Mouse (Mus musculus) E14TG2a.4 (cell line): ENCODE measurements around the gene Vps26a.
A peak's percentile ranks its signal among the peaks of the same experiment; 100 is the strongest.

Source experiments
- H3K27me3 ChIP-seq: 2 replicates; pipeline ENCODE4 v1.6.1; 2014; ENCODE audit warnings: low read length, control low read depth; ENCODE audit not compliant: insufficient read depth
- H3K36me3 ChIP-seq: 2 replicates; pipeline ENCODE4 v1.6.1; 2014; ENCODE audit warnings: low read length, control low read depth; ENCODE audit not compliant: insufficient read depth
- H3K4me1 ChIP-seq: replicated peaks from 2 replicates; pipeline ENCODE4 v1.6.1; 2014; ENCODE audit warnings: low read depth, low read length, control low read depth
- H3K4me3 ChIP-seq: replicated peaks from 2 replicates; pipeline ENCODE4 v1.5.1; 2014; ENCODE audit warnings: mild to moderate bottlenecking, low read length
- H3K9me3 ChIP-seq: 2 replicates; pipeline ENCODE4 v1.6.1; 2014; ENCODE audit warnings: low read length, control low read depth
- CTCF ChIP-seq: conservative IDR thresholded peaks from 2 replicates; pipeline ENCODE4 v1.5.1; 2014; ENCODE audit warnings: low read length
- NANOG ChIP-seq: IDR thresholded peaks from 2 replicates; pipeline ENCODE4 v1.6.1; 2014; ENCODE audit warnings: borderline replicate concordance, low read length, mixed read lengths
- POU5F1 ChIP-seq: IDR thresholded peaks from 2 replicates; pipeline ENCODE4 v1.6.1; 2014; ENCODE audit warnings: low read length, borderline replicate concordance

Vps26a gene

GRCm38 (mm10) chr10:62430427-62430826, 56.2 kb downstream of the Vps26a start:
- TF ChIP-seq POU5F1, result no peak
- TF ChIP-seq CTCF, result no peak
- TF ChIP-seq NANOG, result no peak
- peaks cover 28% of the 10 kb centered on the region for H3K4me1 ChIP-seq
- no peaks in the 10 kb centered on the region for H3K27me3 ChIP-seq
- peaks cover 77% of the 10 kb centered on the region for H3K36me3 ChIP-seq
- H3K9me3 ChIP-seq, result no peaks in the 10 kb centered on the region
- H3K4me3 ChIP-seq, result no peak overlapping the region

GRCm38 (mm10) chr10:62425081-62425871, 61.3 kb downstream of the Vps26a start:
- Histone ChIP-seq H3K36me3 (peaks cover 26% of the 10 kb centered on the region), H3K9me3 (no peaks in the 10 kb centered on the region), H3K4me3 (no peak overlapping the region), H3K27me3 (peaks cover 10% of the 10 kb centered on the region; the same call in 1 of the 2 replicates), H3K4me1 (peaks cover 32% of the 10 kb centered on the region)
- TF ChIP-seq CTCF (no peak), NANOG (no peak), POU5F1 (no peak)

DNA sequence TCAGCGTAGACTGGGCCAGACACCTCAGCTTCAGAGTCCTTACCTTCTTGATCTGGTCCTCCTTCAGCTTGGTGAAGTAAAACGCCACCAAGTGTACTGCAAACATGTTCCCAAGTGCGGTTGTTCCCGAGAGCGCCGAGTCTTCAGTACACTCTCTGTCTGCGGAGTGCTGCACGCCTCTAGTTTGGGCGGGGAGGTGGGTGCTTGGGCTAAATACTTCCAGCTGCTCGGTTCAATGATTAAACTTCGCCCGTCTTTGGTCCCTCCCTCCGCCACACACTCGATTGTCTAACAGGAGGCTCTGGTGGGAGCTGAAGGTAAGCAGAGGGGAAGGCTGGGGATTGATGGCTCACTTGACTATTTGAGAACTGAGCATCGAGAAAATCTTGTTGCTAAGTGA, 64.3 kb downstream of the Vps26a start, which contains the start of gene Hkdc1:
Gene Hkdc1, minus strand, starts transcription at position 237 of the 400 bp plus-strand sequence.
- Histone ChIP-seq H3K27me3 (peaks cover 16% of the 10 kb centered on the region; the same call in 1 of the 2 replicates), H3K4me1 (peaks cover 7% of the 10 kb centered on the region), H3K4me3 (peak within 1 kb of the TSS; percentile 13; the same call in 1 of the 2 replicates), H3K36me3 (no peaks in the 10 kb centered on the region), H3K9me3 (no peaks in the 10 kb centered on the region)
- no peak for TF ChIP-seq NANOG
- TF ChIP-seq CTCF, result no peak
- TF ChIP-seq POU5F1, result no peak

- TF ChIP-seq CTCF (no peak), POU5F1 (no peak), NANOG (no peak)
- Histone ChIP-seq H3K4me3 (no peak overlapping the region), H3K4me1 (peaks cover 7% of the 10 kb centered on the region)
Measured at GRCm38 (mm10) chr10:62421127-62421526, 65.5 kb downstream of the Vps26a start.

DNA sequence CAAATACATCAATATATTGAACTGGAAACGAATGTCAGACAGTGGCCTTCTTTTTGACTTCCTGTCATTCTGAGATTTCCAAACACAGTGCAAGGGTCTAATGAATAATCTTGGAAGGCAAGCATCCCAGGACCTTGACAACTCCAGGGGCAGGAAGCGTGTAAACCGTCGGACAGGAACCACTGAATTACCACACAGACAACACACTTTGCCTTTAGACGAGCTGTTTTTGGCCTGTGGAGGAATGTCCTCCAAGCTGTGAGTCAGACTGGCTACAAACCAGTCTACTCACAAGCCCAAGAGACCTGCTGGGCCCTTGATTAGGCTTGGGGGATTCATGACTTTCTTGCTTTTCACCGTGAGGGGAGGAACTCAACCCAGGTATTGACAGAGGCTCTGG, 66.2 kb downstream of the Vps26a start:
- Histone ChIP-seq H3K9me3 (no peaks in the 10 kb centered on the region), H3K4me1 (peaks cover 7% of the 10 kb centered on the region), H3K4me3 (no peak overlapping the region), H3K36me3 (no peaks in the 10 kb centered on the region), H3K27me3 (peaks cover 16% of the 10 kb centered on the region; the same call in 1 of the 2 replicates)
- TF ChIP-seq POU5F1 (no peak), CTCF (no peak), NANOG (no peak)

More at GRCm38 (mm10) chr10:62421127-62421526, 65.5 kb downstream of the Vps26a start:
- Histone ChIP-seq H3K9me3 (no peaks in the 10 kb centered on the region), H3K27me3 (peaks cover 16% of the 10 kb centered on the region; the same call in 1 of the 2 replicates), H3K36me3 (no peaks in the 10 kb centered on the region)

GRCm38 (mm10) chr10:62419422-62419821, 67.2 kb downstream of the Vps26a start:
- Histone ChIP-seq H3K4me3 (no peak overlapping the region), H3K9me3 (no peaks in the 10 kb centered on the region), H3K36me3 (no peaks in the 10 kb centered on the region), H3K27me3 (peaks cover 16% of the 10 kb centered on the region; the same call in 1 of the 2 replicates), H3K4me1 (peaks cover 7% of the 10 kb centered on the region)
- TF ChIP-seq POU5F1, result no peak
- no peak for TF ChIP-seq CTCF
- TF ChIP-seq NANOG, result no peak

GRCm38 (mm10) chr10:62418831-62419356, 67.7 kb downstream of the Vps26a start:
- Histone ChIP-seq H3K36me3 (no peaks in the 10 kb centered on the region), H3K4me1 (peaks cover 7% of the 10 kb centered on the region), H3K27me3 (peaks cover 16% of the 10 kb centered on the region; the same call in 1 of the 2 replicates), H3K4me3 (no peak overlapping the region), H3K9me3 (no peaks in the 10 kb centered on the region)
- TF ChIP-seq CTCF, result no peak
- TF ChIP-seq NANOG, result no peak

- TF ChIP-seq POU5F1 (no peak), NANOG (no peak), CTCF (no peak)
Measured at GRCm38 (mm10) chr10:62413606-62413982, 73.0 kb downstream of the Vps26a start.

More at GRCm38 (mm10) chr10:62413606-62413982, 73.0 kb downstream of the Vps26a start:
- H3K36me3 ChIP-seq, result no peaks in the 10 kb centered on the region
- H3K27me3 ChIP-seq, result peaks cover 11% of the 10 kb centered on the region; the same call in 1 of the 2 replicates
- H3K4me1 ChIP-seq, result peaks cover 23% of the 10 kb centered on the region
- no peaks in the 10 kb centered on the region for H3K9me3 ChIP-seq
- no peak overlapping the region for H3K4me3 ChIP-seq
